Mouse (Mus musculus) myocyte (in vitro differentiated cells): ENCODE data around the gene Slc7a4. TPM values are rescaled to one million over a fixed set of nuclear protein-coding genes. Genes with fewer than 3 reads are reported as not detected.
"Not testable (repeated sequence)": the region's sequence is repeated elsewhere in the genome, so short reads cannot be mapped to it uniquely, and the experiment has no call there.

ENCODE experiments used
- H3K27me3 ChIP-seq: one replicate; pipeline ENCODE4 v1.6.1; 2011; ENCODE audit not compliant: control insufficient read depth, insufficient read depth, insufficient read length
- H3K36me3 ChIP-seq: one replicate; pipeline ENCODE4 v1.6.1; 2011; ENCODE audit not compliant: control insufficient read depth, insufficient read depth
- H3K4me2 ChIP-seq: one replicate; pipeline ENCODE4 v1.6.1; 2011; ENCODE audit warnings: low read depth, control low read depth
- H3K4me3 ChIP-seq: one replicate; pipeline ENCODE4 v1.5.1; 2011; ENCODE audit warnings: mild to moderate bottlenecking, control low read depth, moderate library complexity
- H3K79me2 ChIP-seq: one replicate; pipeline ENCODE4 v1.6.1; 2011; ENCODE audit not compliant: control insufficient read depth, insufficient read depth
- H3ac ChIP-seq: one replicate; pipeline ENCODE4 v1.6.1; 2011; ENCODE audit not compliant: control insufficient read depth, insufficient read length
- CEBPB ChIP-seq: IDR thresholded peaks from 2 replicates; pipeline ENCODE4 v1.6.1; 2011; ENCODE audit warnings: mild to moderate bottlenecking, moderate library complexity; ENCODE audit not compliant: poor library complexity, insufficient read depth, severe bottlenecking
- E2F4 ChIP-seq: IDR thresholded peaks from one replicate; pipeline ENCODE4 v1.6.1; 2011; ENCODE audit warnings: mild to moderate bottlenecking, control low read depth, moderate library complexity; ENCODE audit not compliant: insufficient read depth
- MAX ChIP-seq: IDR thresholded peaks from one replicate; pipeline ENCODE4 v1.6.1; 2011; ENCODE audit warnings: low read depth, mild to moderate bottlenecking, control low read depth
- MYOD1 ChIP-seq, 3 experiments: IDR thresholded peaks; one replicate each; pipeline ENCODE4 v1.6.1; 2011; ENCODE audit warnings: control low read depth in 2 of 3, low read depth in 2 of 3, mild to moderate bottlenecking in 2 of 3, moderate library complexity in 1 of 3; ENCODE audit not compliant: insufficient read length in 2 of 3, control insufficient read depth in 1 of 3
- MYOG ChIP-seq, 3 experiments: IDR thresholded peaks; one replicate each; pipeline ENCODE4 v1.6.1; 2011; ENCODE audit warnings: control low read depth in 2 of 3, low read depth in 2 of 3, mild to moderate bottlenecking in 2 of 3; ENCODE audit not compliant: insufficient read length in 2 of 3, control insufficient read depth in 1 of 3, insufficient read depth in 1 of 3
- POLR2A ChIP-seq: IDR thresholded peaks from one replicate; pipeline ENCODE4 v1.6.1; 2011; ENCODE audit warnings: low read depth, mild to moderate bottlenecking, control low read depth, moderate library complexity; ENCODE audit not compliant: insufficient read length
- POLR2AphosphoS2 ChIP-seq: IDR thresholded peaks from one replicate; pipeline ENCODE4 v1.6.1; 2011; ENCODE audit warnings: low read depth, control low read depth; ENCODE audit not compliant: insufficient read length
- REST ChIP-seq: IDR thresholded peaks from one replicate; pipeline ENCODE4 v1.6.1; 2011; ENCODE audit warnings: mild to moderate bottlenecking, control low read depth, moderate library complexity; ENCODE audit not compliant: insufficient read depth, insufficient read length
- SRF ChIP-seq: IDR thresholded peaks from one replicate; pipeline ENCODE4 v1.6.1; 2011; ENCODE audit warnings: low read depth; ENCODE audit not compliant: control insufficient read depth, insufficient read length
- TCF12 ChIP-seq: IDR thresholded peaks from one replicate; pipeline ENCODE4 v1.6.1; 2011; ENCODE audit warnings: mild to moderate bottlenecking, control low read depth; ENCODE audit not compliant: poor library complexity, insufficient read depth, severe bottlenecking
- TCF3 ChIP-seq: IDR thresholded peaks from one replicate; pipeline ENCODE4 v1.6.1; 2011; ENCODE audit warnings: low read depth, control low read depth; ENCODE audit not compliant: insufficient read length
- USF1 ChIP-seq: IDR thresholded peaks from one replicate; pipeline ENCODE4 v1.6.1; 2011; ENCODE audit warnings: low read depth, mild to moderate bottlenecking, control low read depth, moderate library complexity
- polyA plus RNA-seq: library from polyadenylated mRNA; unstranded; fragments of >200 nt; fragmentation: generic; extraction: Trizol; gene quantifications from one replicate; pipeline ENCODE4 v1.2.1, GENCODE M21; 2012; ENCODE audit warnings: missing spikeins

The Slc7a4 gene
- polyA plus RNA-seq, 1 experiment = 1.1 TPM

GRCm38 (mm10) chr16:17619198-17620105, 36.4 kb upstream of the Slc7a4 start, which contains the start of gene Smpd4:
Gene Smpd4, plus strand, starts transcription at chr16:17619354.
- Histone ChIP-seq H3K79me2 (peaks cover 16% of the 10 kb centered on the region), H3ac (peak within 1 kb of the TSS; percentile 92)

DNA sequence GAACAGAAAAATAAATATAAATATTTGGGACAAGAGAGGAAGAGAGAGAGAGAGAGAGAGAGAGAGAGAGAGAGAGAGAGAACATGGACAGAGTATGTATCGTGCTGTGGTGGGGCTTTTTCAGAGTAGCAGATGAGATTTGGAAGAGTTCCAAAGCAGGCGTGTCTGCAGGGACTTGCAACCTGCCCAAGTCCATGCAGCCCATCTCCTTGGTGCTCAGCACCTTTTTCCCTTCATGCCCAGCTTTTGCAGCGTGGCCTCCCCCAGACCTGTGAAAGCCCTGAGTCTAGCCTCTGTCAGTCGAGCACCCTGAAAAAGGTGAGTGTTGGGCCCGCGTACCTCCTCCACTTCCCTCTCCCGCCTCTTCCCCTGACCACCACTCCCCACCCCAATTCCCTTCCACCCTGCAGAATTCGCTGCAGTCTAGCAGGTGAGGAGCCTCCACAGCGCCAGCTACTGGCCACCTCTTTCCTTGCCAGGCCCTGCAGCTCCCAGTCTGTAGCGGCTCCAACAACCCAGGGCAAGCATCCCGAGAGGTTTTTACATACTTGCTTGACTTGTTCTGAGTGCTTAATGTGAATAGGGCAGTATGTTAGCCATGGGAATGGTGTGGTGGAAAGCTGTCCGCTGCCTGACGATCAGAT, 35.0 kb upstream of the Slc7a4 start:
- no peak overlapping the region for H3ac ChIP-seq
- no peaks in the 10 kb centered on the region for H3K36me3 ChIP-seq
- H3K79me2 ChIP-seq = peaks cover 16% of the 10 kb centered on the region
- TF ChIP-seq MYOG (IDR thresholded peaks at IDR 0.05; ENCODE audit: control insufficient read depth in 1 of 3, insufficient read depth in 1 of 3, insufficient read length in 2 of 3, low read depth in 2 of 3) = no peak
- no peak for TF ChIP-seq USF1
- H3K4me2 ChIP-seq = no peak overlapping the region
- peak overlapping the region; percentile 59 for H3K4me3 ChIP-seq
- H3K27me3 ChIP-seq = no peaks in the 10 kb centered on the region

More at GRCm38 (mm10) chr16:17619198-17620105, 36.4 kb upstream of the Slc7a4 start, which contains the start of gene Smpd4:
- Histone ChIP-seq H3K4me3 (peak within 1 kb of the TSS; percentile 59), H3K4me2 (peak within 1 kb of the TSS; percentile 93), H3K27me3 (no peaks in the 10 kb centered on the region), H3K36me3 (no peaks in the 10 kb centered on the region)
- TF ChIP-seq TCF12 = no peak
- TF ChIP-seq MAX = no peak
- peak in 1 of 3 experiments; percentile 11 for TF ChIP-seq MYOD1 (IDR thresholded peaks at IDR 0.05; ENCODE audit: control insufficient read depth in 1 of 3, insufficient read length in 2 of 3, low read depth in 2 of 3)
- TF ChIP-seq TCF3 = no peak
- no peak for TF ChIP-seq CEBPB
- TF ChIP-seq REST = no peak
- TF ChIP-seq POLR2AphosphoS2 = no peak
- no peak for TF ChIP-seq MYOG (IDR thresholded peaks at IDR 0.05; ENCODE audit: control insufficient read depth in 1 of 3, insufficient read depth in 1 of 3, insufficient read length in 2 of 3, low read depth in 2 of 3)
- TF ChIP-seq USF1 = no peak
- peak; percentile 71 for TF ChIP-seq SRF
- TF ChIP-seq POLR2A = no peak
- peak; percentile 87 for TF ChIP-seq E2F4

- no peaks in the 10 kb centered on the region for H3K27me3 ChIP-seq
- H3K36me3 ChIP-seq = no peaks in the 10 kb centered on the region
- H3K4me2 ChIP-seq = no peak overlapping the region
- H3K4me3 ChIP-seq = no peak overlapping the region
- H3K79me2 ChIP-seq = peaks cover 16% of the 10 kb centered on the region
- TF ChIP-seq MAX (no peak), CEBPB (no peak), E2F4 (no peak), REST (no peak), POLR2AphosphoS2 (no peak), TCF12 (no peak), MYOD1 (IDR thresholded peaks at IDR 0.05; ENCODE audit: control insufficient read depth in 1 of 3, insufficient read length in 2 of 3, low read depth in 2 of 3) (no peak), MYOG (IDR thresholded peaks at IDR 0.05; ENCODE audit: control insufficient read depth in 1 of 3, insufficient read depth in 1 of 3, insufficient read length in 2 of 3, low read depth in 2 of 3) (no peak), SRF (no peak), TCF3 (no peak), POLR2A (no peak), USF1 (no peak)
- H3ac ChIP-seq = no peak overlapping the region
These were observed 33.2 kb upstream of the Slc7a4 start for GRCm38 (mm10) chr16:17616212-17616611.

DNA sequence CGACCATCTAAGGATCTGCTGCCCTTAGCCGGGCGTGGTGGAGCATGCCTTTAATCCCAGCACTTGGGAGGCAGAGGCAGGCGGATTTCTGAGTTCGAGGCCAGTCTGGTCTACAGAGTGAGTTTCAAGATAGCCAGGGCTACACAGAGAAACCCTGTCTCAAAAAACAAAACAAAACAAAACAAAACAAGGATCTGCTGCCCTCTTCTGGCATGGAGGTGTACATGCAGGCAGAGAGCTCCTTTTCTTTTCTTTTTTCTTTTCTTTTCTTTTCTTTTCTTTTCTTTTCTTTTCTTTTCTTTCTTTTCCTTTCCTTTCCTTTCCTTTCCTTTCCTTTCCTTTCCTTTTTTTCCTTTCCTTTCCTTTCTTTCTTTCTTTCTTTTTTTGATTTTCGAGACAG, 31.7 kb upstream of the Slc7a4 start:
- H3ac ChIP-seq, H3K4me3 ChIP-seq, H3K79me2 ChIP-seq, H3K36me3 ChIP-seq, H3K27me3 ChIP-seq, H3K4me2 ChIP-seq: not testable (repeated sequence)

GRCm38 (mm10) chr16:17611383-17611782, 28.4 kb upstream of the Slc7a4 start:
- H3ac ChIP-seq = no peak overlapping the region

More at GRCm38 (mm10) chr16:17611383-17611782, 28.4 kb upstream of the Slc7a4 start:
- Histone ChIP-seq H3K4me3 (no peak overlapping the region), H3K27me3 (no peaks in the 10 kb centered on the region), H3K4me2 (no peak overlapping the region), H3K36me3 (no peaks in the 10 kb centered on the region), H3K79me2 (no peaks in the 10 kb centered on the region)
- TF ChIP-seq MYOD1 (IDR thresholded peaks at IDR 0.05; ENCODE audit: control insufficient read depth in 1 of 3, insufficient read length in 2 of 3, low read depth in 2 of 3) = peak in 1 of 3 experiments; percentile 26
- no peak for TF ChIP-seq POLR2A
- no peak for TF ChIP-seq E2F4
- TF ChIP-seq MYOG (IDR thresholded peaks at IDR 0.05; ENCODE audit: control insufficient read depth in 1 of 3, insufficient read depth in 1 of 3, insufficient read length in 2 of 3, low read depth in 2 of 3) = peak in 1 of 3 experiments; percentile 21
- TF ChIP-seq TCF12 = no peak
